Comparison of ENCODE assay signal across 8 mouse cellular contexts in the genomic region with DNA sequence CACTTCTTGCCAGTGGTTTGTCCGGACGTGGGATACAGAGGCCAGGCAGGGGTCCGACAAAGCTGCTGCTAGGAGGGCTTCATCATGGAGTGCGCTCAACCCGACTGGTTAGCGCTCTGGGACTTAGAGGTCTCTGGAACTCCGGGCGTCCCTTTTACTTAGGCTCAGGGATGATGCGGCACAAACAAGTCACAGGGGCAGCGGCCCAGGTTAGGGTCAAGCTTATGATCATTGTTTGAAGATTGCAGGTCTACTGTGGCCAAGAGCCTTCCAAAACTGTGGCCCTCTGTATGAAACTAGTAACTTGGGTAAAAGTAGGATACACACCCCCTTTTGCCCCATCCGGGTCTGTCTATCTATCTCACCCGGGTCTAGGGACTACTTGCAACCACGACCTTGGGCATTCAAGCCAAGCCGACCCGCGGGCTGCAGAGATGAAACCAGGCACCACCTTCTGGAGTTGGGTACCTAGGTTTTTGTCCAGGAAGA. TPM values are rescaled to one million over a fixed set of nuclear protein-coding genes. Genes with fewer than 3 reads are reported as not detected.
DNase-seq lines count a peak whose midpoint lies in the region; ATAC-seq lines count a peak whose summit lies in the region.

No protein-coding gene starts in this region.

- H3K9ac ChIP-seq in liver, embryonic 16.5 days (ENCODE audit: low read depth, low read length): no peak overlapping the region; the same call in 1 of the 2 replicates

- peaks cover 15% of the 10 kb centered on the region for H3K27me3 ChIP-seq in liver, embryonic 16.5 days (ENCODE audit: control insufficient read depth, insufficient read depth, low read depth, low read length)

- no peaks in the 10 kb centered on the region for H3K9me3 ChIP-seq in liver, embryonic 16.5 days (replicated peaks; ENCODE audit: control insufficient read depth, low read length)

- peak overlapping the region; percentile 58 for H3K4me3 ChIP-seq in brown adipose tissue, adult 24 weeks (ENCODE audit: insufficient read depth, low read depth, low read length)
- H3K4me3 ChIP-seq in liver, embryonic 16.5 days (ENCODE audit: low read depth, low read length): peak overlapping the region; percentile 45

- H3K27ac ChIP-seq in brown adipose tissue, adult 24 weeks (replicated peaks; ENCODE audit: low read depth, low read length): 0 out of 2 replicates have a peak overlapping the region, but pooled peaks have one; percentile 47
- no peak overlapping the region for H3K27ac ChIP-seq in liver, embryonic 16.5 days (ENCODE audit: low read length)

- intact Hi-C loops in heart, postnatal 10 days (cut with DNase I): loop anchor here (2.0 to 10.0 kb wide), 4 partner anchors 44 to 599 kb away; no protein-coding TSS in a partner anchor
- intact Hi-C loops in gastrocnemius, postnatal 14 days (cut with DNase I; ENCODE audit: low total_unique reads): loop anchor here (10.0 kb wide), 2 partner anchors 346 to 426 kb away; no protein-coding TSS in a partner anchor
- intact Hi-C loops in left cerebral cortex, postnatal 10 days (cut with DNase I): loop anchor here (5.0 kb wide), 1 partner anchor 344 kb away; no protein-coding TSS in a partner anchor

- 2% methylated on average over 16 of the region's 16 CpGs for WGBS in liver, embryonic 16.5 days (ENCODE audit: insufficient replicate concordance)

- no peaks in the 10 kb centered on the region for H3K36me3 ChIP-seq in liver, embryonic 16.5 days (ENCODE audit: control insufficient read depth, insufficient read depth)

- no peaks in the 10 kb centered on the region for H3K4me1 ChIP-seq in brown adipose tissue, adult 24 weeks (ENCODE audit: control insufficient read depth, insufficient read depth, insufficient read length, low read length)
- H3K4me1 ChIP-seq in liver, embryonic 16.5 days (ENCODE audit: control insufficient read depth, low read depth, low read length): peaks cover 5% of the 10 kb centered on the region; the same call in 1 of the 2 replicates

- ATAC-seq in liver, embryonic 16.5 days (ENCODE audit: low read depth): no peak

- H3K4me2 ChIP-seq in liver, embryonic 16.5 days (ENCODE audit: low read depth, low read length): peak overlapping the region; percentile 51

- DNase-seq in kidney, adult 18-20 months: peak; percentile 4
- no peak for DNase-seq in kidney, postnatal 25 days
- DNase-seq in heart, postnatal 10 days: peak; percentile 18 to 22
- no peak for DNase-seq in frontal cortex, postnatal 36 days (ENCODE audit: low spot score in 2 of 2)
- no peak for DNase-seq in gastrocnemius, postnatal 14 days
- no peak for DNase-seq in left cerebral cortex, postnatal 10 days (ENCODE audit: extremely low spot score in 1 of 2, low spot score in 2 of 2)

RNA-seq across cellular contexts. Expression of a gene that starts 0.9 kb away (rescaled TPM):
- polyA plus RNA-seq in brown adipose tissue, adult 24 weeks (2012; ENCODE audit: insufficient read depth, insufficient read length, missing spikeins): 163 and 186 TPM in 2 replicates
- 10 to 100 TPM; 62.5 to 71.7 TPM for total RNA-seq in heart, postnatal 10 days (2021)
- 0.58 and 1.1 TPM in 2 replicates for polyA plus RNA-seq in liver, embryonic 16.5 days (2015; fragmentation: Nextera tagmentation; extraction: Ambion mirVana)
- total RNA-seq in gastrocnemius, postnatal 14 days (2021): 10 to 100 TPM in 1 of 2 experiments, 1 to 10 TPM in 1; 8.4 to 11.5 TPM
- total RNA-seq in left cerebral cortex, postnatal 10 days (2021): 10 to 100 TPM; 29.6 to 33.1 TPM

Comparison
In these comparisons a context has a peak if more than half of its experiments do, and no peak if none do; other contexts are left out.
1. DNase-seq: peak in kidney, adult 18-20 months (single experiment) and heart, postnatal 10 days (2 of 2); none in kidney, postnatal 25 days (0 of 2), frontal cortex, postnatal 36 days (0 of 2), gastrocnemius, postnatal 14 days (single experiment) and left cerebral cortex, postnatal 10 days (0 of 2).